Mouse (Mus musculus) embryonic facial prominence, embryonic 11.5 days (tissue): Measurements from ENCODE around the gene Stk39. TPM values are rescaled to one million over a fixed set of nuclear protein-coding genes. Genes with fewer than 3 reads are reported as not detected.

Source experiments
- ATAC-seq: fragments of 200-750 bp; cut with Nextera tagmentation; replicated peaks from 2 replicates; pipeline ENCODE4 v1.8.0; 2017; ENCODE audit warnings: low read depth; ENCODE audit not compliant: insufficient number of reproducible peaks, low FRiP score, low TSS enrichment
- DNase-seq: peaks from one replicate; pipeline ENCODE4 v3.0.0-alpha.2; 2015; ENCODE audit warnings: low spot score
- H3K27ac ChIP-seq: fragments of 300-500 bp; sonication (generic); replicated peaks from 2 replicates; pipeline ENCODE4 v1.5.1; 2014; ENCODE audit warnings: mild to moderate bottlenecking, low read depth, low read length, control low read depth
- H3K27me3 ChIP-seq: fragments of 300-500 bp; sonication (generic); 2 replicates; pipeline ENCODE4 v1.6.1; 2014; ENCODE audit warnings: mild to moderate bottlenecking, low read length, moderate library complexity, mixed read lengths; ENCODE audit not compliant: control insufficient read depth, insufficient read depth
- H3K36me3 ChIP-seq: fragments of 300-500 bp; sonication (generic); replicated peaks from 2 replicates; pipeline ENCODE4 v1.6.1; 2014; ENCODE audit warnings: low read depth, mild to moderate bottlenecking, low read length, moderate library complexity, mixed read lengths; ENCODE audit not compliant: control insufficient read depth, insufficient read depth
- H3K4me1 ChIP-seq: fragments of 300-500 bp; sonication (generic); 2 replicates; pipeline ENCODE4 v1.6.1; 2014; ENCODE audit warnings: low read length, mixed read lengths; ENCODE audit not compliant: control insufficient read depth, insufficient read depth
- H3K4me2 ChIP-seq: fragments of 300-500 bp; sonication (generic); 2 replicates; pipeline ENCODE4 v1.6.1; 2014; ENCODE audit warnings: low read depth, mild to moderate bottlenecking, control low read depth, low read length, moderate library complexity
- H3K4me3 ChIP-seq: fragments of 300-500 bp; sonication (generic); 2 replicates; pipeline ENCODE4 v1.5.1; 2014; ENCODE audit warnings: low read depth, low read length, control low read depth
- H3K9ac ChIP-seq: fragments of 300-500 bp; sonication (generic); replicated peaks from 2 replicates; pipeline ENCODE4 v1.6.1; 2014; ENCODE audit warnings: mild to moderate bottlenecking, control low read depth, low read length
- H3K9me3 ChIP-seq: fragments of 300-500 bp; sonication (generic); replicated peaks from 2 replicates; pipeline ENCODE4 v1.6.1; 2016; ENCODE audit warnings: mild to moderate bottlenecking, low read length, inconsistent platforms, mixed read lengths; ENCODE audit not compliant: control insufficient read depth
- WGBS: fragments of 180-500 bp; shearing (Covaris S2); extraction: QIAGEN DNeasy Blood & Tissue Kit; methylation state at CpG from one replicate; pipeline ENCODE4 v1.1.7; 2014; 5-methylcytosine and 5-hydroxymethylcytosine counted together
- polyA plus RNA-seq: library from polyadenylated mRNA; unstranded; fragments of >200 nt; fragmentation: Nextera tagmentation; extraction: Ambion mirVana; gene quantifications from 2 replicates; pipeline ENCODE4 v1.2.1, GENCODE M21; 2014

Gene Stk39
- polyA plus RNA-seq, 1 experiment from 2014 or later = 26.9 TPM

GRCm38 (mm10) chr2:68176425-68176824 lies 295.6 kb downstream of the Stk39 start:
- Histone ChIP-seq H3K9me3 (no peaks in the 10 kb centered on the region), H3K4me1 (no peaks in the 10 kb centered on the region), H3K27ac (no peak overlapping the region), H3K36me3 (no peaks in the 10 kb centered on the region), H3K27me3 (no peaks in the 10 kb centered on the region), H3K4me2 (no peak overlapping the region), H3K9ac (no peak overlapping the region), H3K4me3 (no peak overlapping the region)
- no peak for DNase-seq
- WGBS = 86% methylated on average over 3 of the region's 3 CpGs
- ATAC-seq = no peak

GRCm38 (mm10) chr2:68171306-68171705 lies 300.8 kb downstream of the Stk39 start:
- no peaks in the 10 kb centered on the region for H3K4me1 ChIP-seq
- WGBS = 80% methylated on average over 10 of the region's 10 CpGs

GRCm38 (mm10) chr2:68162012-68162411 lies 310.1 kb downstream of the Stk39 start:
- Histone ChIP-seq H3K4me1 (no peaks in the 10 kb centered on the region), H3K4me2 (no peak overlapping the region), H3K27ac (no peak overlapping the region), H3K9me3 (no peaks in the 10 kb centered on the region), H3K4me3 (no peak overlapping the region), H3K36me3 (no peaks in the 10 kb centered on the region), H3K27me3 (no peaks in the 10 kb centered on the region), H3K9ac (no peak overlapping the region)
- DNase-seq (no peak), ATAC-seq (no peak)
- WGBS = 83% methylated on average over 4 of the region's 4 CpGs

More at GRCm38 (mm10) chr2:68171306-68171705, 300.8 kb downstream of the Stk39 start:
- DNase-seq = no peak
- no peak for ATAC-seq
- Histone ChIP-seq H3K4me2 (no peak overlapping the region), H3K4me3 (no peak overlapping the region), H3K9ac (no peak overlapping the region), H3K27ac (no peak overlapping the region), H3K36me3 (no peaks in the 10 kb centered on the region), H3K27me3 (no peaks in the 10 kb centered on the region), H3K9me3 (no peaks in the 10 kb centered on the region)

- Histone ChIP-seq H3K36me3 (no peaks in the 10 kb centered on the region), H3K9ac (no peak overlapping the region), H3K27ac (no peak overlapping the region), H3K9me3 (no peaks in the 10 kb centered on the region), H3K4me3 (no peak overlapping the region), H3K4me1 (no peaks in the 10 kb centered on the region), H3K4me2 (no peak overlapping the region), H3K27me3 (no peaks in the 10 kb centered on the region)
- ATAC-seq (no peak), DNase-seq (no peak)
- WGBS = 90% methylated on average over 2 of the region's 2 CpGs
These were observed 311.5 kb downstream of the Stk39 start for GRCm38 (mm10) chr2:68160566-68160965.

Other genes starting within 250 kb of the Stk39 start
- gene 4933409G03Rik, start 110.1 kb upstream of the Stk39 start, polyA plus RNA-seq = not detected in 2 replicates
- not detected in 2 replicates for gene 4932414N04Rik, start 184.2 kb upstream of the Stk39 start, polyA plus RNA-seq